Mouse (Mus musculus) myocyte (in vitro differentiated cells): ENCODE measurements around the gene Mtx1. TPM values are rescaled to one million over a fixed set of nuclear protein-coding genes. Genes with fewer than 3 reads are reported as not detected.

Experiments used
- H3K27me3 ChIP-seq: one replicate; pipeline ENCODE4 v1.6.1; 2011; ENCODE audit not compliant: control insufficient read depth, insufficient read depth, insufficient read length
- H3K36me3 ChIP-seq: one replicate; pipeline ENCODE4 v1.6.1; 2011; ENCODE audit not compliant: control insufficient read depth, insufficient read depth
- H3K4me2 ChIP-seq: one replicate; pipeline ENCODE4 v1.6.1; 2011; ENCODE audit warnings: low read depth, control low read depth
- H3K4me3 ChIP-seq: one replicate; pipeline ENCODE4 v1.5.1; 2011; ENCODE audit warnings: mild to moderate bottlenecking, control low read depth, moderate library complexity
- H3K79me2 ChIP-seq: one replicate; pipeline ENCODE4 v1.6.1; 2011; ENCODE audit not compliant: control insufficient read depth, insufficient read depth
- H3ac ChIP-seq: one replicate; pipeline ENCODE4 v1.6.1; 2011; ENCODE audit not compliant: control insufficient read depth, insufficient read length
- E2F4 ChIP-seq: IDR thresholded peaks from one replicate; pipeline ENCODE4 v1.6.1; 2011; ENCODE audit warnings: mild to moderate bottlenecking, control low read depth, moderate library complexity; ENCODE audit not compliant: insufficient read depth
- MAX ChIP-seq: IDR thresholded peaks from one replicate; pipeline ENCODE4 v1.6.1; 2011; ENCODE audit warnings: low read depth, mild to moderate bottlenecking, control low read depth
- MYOD1 ChIP-seq, 3 experiments: IDR thresholded peaks; one replicate each; pipeline ENCODE4 v1.6.1; 2011; ENCODE audit warnings: control low read depth in 2 of 3, low read depth in 2 of 3, mild to moderate bottlenecking in 2 of 3, moderate library complexity in 1 of 3; ENCODE audit not compliant: insufficient read length in 2 of 3, control insufficient read depth in 1 of 3
- MYOG ChIP-seq, 3 experiments: IDR thresholded peaks; one replicate each; pipeline ENCODE4 v1.6.1; 2011; ENCODE audit warnings: control low read depth in 2 of 3, low read depth in 2 of 3, mild to moderate bottlenecking in 2 of 3; ENCODE audit not compliant: insufficient read length in 2 of 3, control insufficient read depth in 1 of 3, insufficient read depth in 1 of 3
- POLR2A ChIP-seq: IDR thresholded peaks from one replicate; pipeline ENCODE4 v1.6.1; 2011; ENCODE audit warnings: low read depth, mild to moderate bottlenecking, control low read depth, moderate library complexity; ENCODE audit not compliant: insufficient read length
- POLR2AphosphoS2 ChIP-seq: IDR thresholded peaks from one replicate; pipeline ENCODE4 v1.6.1; 2011; ENCODE audit warnings: low read depth, control low read depth; ENCODE audit not compliant: insufficient read length
- REST ChIP-seq: IDR thresholded peaks from one replicate; pipeline ENCODE4 v1.6.1; 2011; ENCODE audit warnings: mild to moderate bottlenecking, control low read depth, moderate library complexity; ENCODE audit not compliant: insufficient read depth, insufficient read length
- SRF ChIP-seq: IDR thresholded peaks from one replicate; pipeline ENCODE4 v1.6.1; 2011; ENCODE audit warnings: low read depth; ENCODE audit not compliant: control insufficient read depth, insufficient read length
- TCF12 ChIP-seq: IDR thresholded peaks from one replicate; pipeline ENCODE4 v1.6.1; 2011; ENCODE audit warnings: mild to moderate bottlenecking, control low read depth; ENCODE audit not compliant: poor library complexity, insufficient read depth, severe bottlenecking
- TCF3 ChIP-seq: IDR thresholded peaks from one replicate; pipeline ENCODE4 v1.6.1; 2011; ENCODE audit warnings: low read depth, control low read depth; ENCODE audit not compliant: insufficient read length
- USF1 ChIP-seq: IDR thresholded peaks from one replicate; pipeline ENCODE4 v1.6.1; 2011; ENCODE audit warnings: low read depth, mild to moderate bottlenecking, control low read depth, moderate library complexity
- polyA plus RNA-seq: library from polyadenylated mRNA; unstranded; fragments of >200 nt; fragmentation: generic; extraction: Trizol; gene quantifications from one replicate; pipeline ENCODE4 v1.2.1, GENCODE M21; 2012; ENCODE audit warnings: missing spikeins

The Mtx1 gene
- 114 TPM for polyA plus RNA-seq

DNA sequence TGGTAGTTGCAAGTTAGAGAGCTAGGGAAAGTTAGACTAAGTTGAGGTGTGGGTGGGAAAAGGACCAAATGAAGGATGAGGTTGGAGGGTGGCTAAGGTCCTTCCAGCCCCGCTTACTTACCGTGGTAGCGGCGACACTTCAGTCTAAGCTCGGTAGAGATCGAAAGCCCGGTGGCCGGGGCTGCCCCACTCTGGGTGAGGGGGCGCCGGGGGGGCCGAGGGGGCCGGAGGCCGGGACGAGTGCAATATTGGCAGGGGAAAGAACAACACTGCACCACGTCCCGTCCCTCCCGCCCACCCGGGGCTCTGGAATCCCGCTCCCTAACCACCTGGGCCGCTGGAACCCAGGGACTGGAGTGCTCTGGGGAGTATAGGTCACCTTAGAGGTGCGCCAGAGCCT is at the start of gene Mtx1:
Mtx1 (minus strand) TSS at position 189 of the 400 bp plus-strand sequence.
- H3K27me3 ChIP-seq: no peaks in the 10 kb centered on the region
- no peak for TF ChIP-seq POLR2A
- TF ChIP-seq REST: no peak
- no peak for TF ChIP-seq USF1
- TF ChIP-seq TCF3: no peak
- H3K36me3 ChIP-seq: no peaks in the 10 kb centered on the region
- H3K79me2 ChIP-seq: no peaks in the 10 kb centered on the region
- peak within 1 kb of the TSS; percentile 70 for H3K4me2 ChIP-seq
- no peak within 1 kb of the TSS for H3ac ChIP-seq
- peak within 1 kb of the TSS; percentile 22 for H3K4me3 ChIP-seq

DNA sequence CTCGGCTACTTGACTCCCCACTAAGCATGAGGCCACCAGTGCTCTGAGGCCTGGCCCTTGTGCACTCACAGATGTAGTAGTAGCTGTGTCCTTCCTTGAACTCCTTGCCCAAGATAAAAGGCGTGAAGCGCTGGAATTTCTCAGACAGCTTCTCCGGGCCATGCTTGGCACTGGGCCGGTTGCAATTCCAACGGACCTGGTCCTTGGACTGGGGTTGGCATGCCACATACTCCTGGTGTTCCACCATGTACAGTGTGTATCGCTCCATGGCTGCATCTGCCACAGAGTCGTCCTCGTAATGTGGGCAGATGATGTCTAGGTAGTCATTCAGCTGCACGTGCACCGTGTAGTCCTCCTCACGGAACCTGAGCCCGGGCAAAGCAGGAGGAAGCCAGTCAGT is 49.2 kb upstream of the Mtx1 start:
- Histone ChIP-seq H3ac (no peak overlapping the region), H3K4me2 (no peak overlapping the region)

GRCm38 (mm10) chr3:89271760-89272159 is 44.9 kb upstream of the Mtx1 start:
- H3K36me3 ChIP-seq: peaks cover 6% of the 10 kb centered on the region
- peaks cover 19% of the 10 kb centered on the region for H3K79me2 ChIP-seq
- TF ChIP-seq SRF: no peak
- H3K4me3 ChIP-seq: no peak overlapping the region
- no peak overlapping the region for H3K4me2 ChIP-seq
- no peaks in the 10 kb centered on the region for H3K27me3 ChIP-seq
- no peak overlapping the region for H3ac ChIP-seq

More for the DNA sequence above, 49.2 kb upstream of the Mtx1 start:
- H3K36me3 ChIP-seq: peaks cover 6% of the 10 kb centered on the region
- H3K4me3 ChIP-seq: no peak overlapping the region
- no peaks in the 10 kb centered on the region for H3K27me3 ChIP-seq
- no peaks in the 10 kb centered on the region for H3K79me2 ChIP-seq
- no peak for TF ChIP-seq MYOD1 (IDR thresholded peaks at IDR 0.05; ENCODE audit: control insufficient read depth in 1 of 3, insufficient read length in 2 of 3, low read depth in 2 of 3)
- no peak for TF ChIP-seq TCF3
- no peak for TF ChIP-seq E2F4
- no peak for TF ChIP-seq USF1
- TF ChIP-seq MAX: no peak
- no peak for TF ChIP-seq TCF12
- TF ChIP-seq POLR2A: no peak
- TF ChIP-seq SRF: no peak

DNA sequence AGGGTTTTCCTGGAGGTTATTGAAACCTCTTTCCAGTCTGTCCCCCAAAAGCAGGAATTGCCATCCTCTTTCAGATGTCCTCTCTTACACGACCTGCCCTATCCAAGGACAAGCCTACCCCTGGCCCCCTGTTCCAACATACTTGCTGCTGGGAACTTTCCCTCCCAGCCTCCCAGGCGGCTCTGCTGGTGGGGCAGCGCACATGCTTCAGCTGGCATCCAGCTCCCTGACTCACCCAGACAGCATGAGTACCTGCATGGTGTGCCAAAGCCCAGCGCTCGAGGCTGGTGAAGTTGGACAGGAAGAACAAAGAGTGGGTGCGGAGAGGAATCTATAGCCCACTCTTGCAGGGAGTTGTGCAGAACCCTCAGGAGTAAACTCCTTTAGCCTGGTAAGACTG is 44.0 kb upstream of the Mtx1 start:
- H3K27me3 ChIP-seq: no peaks in the 10 kb centered on the region
- H3K36me3 ChIP-seq: peaks cover 6% of the 10 kb centered on the region
- TF ChIP-seq USF1: no peak
- peak in 2 of 3 experiments; percentile 2 to 35 for TF ChIP-seq MYOD1 (IDR thresholded peaks at IDR 0.05; ENCODE audit: control insufficient read depth in 1 of 3, insufficient read length in 2 of 3, low read depth in 2 of 3)
- TF ChIP-seq E2F4: no peak
- no peak for TF ChIP-seq POLR2AphosphoS2
- no peak for TF ChIP-seq POLR2A
- TF ChIP-seq SRF: no peak
- TF ChIP-seq MYOG (IDR thresholded peaks at IDR 0.05; ENCODE audit: control insufficient read depth in 1 of 3, insufficient read depth in 1 of 3, insufficient read length in 2 of 3, low read depth in 2 of 3): peak in 1 of 3 experiments; percentile 32
- no peak for TF ChIP-seq TCF12
- no peak for TF ChIP-seq TCF3
- no peak for TF ChIP-seq MAX
- H3K4me3 ChIP-seq: peak overlapping the region; percentile 55
- peaks cover 19% of the 10 kb centered on the region for H3K79me2 ChIP-seq
- H3K4me2 ChIP-seq: peak overlapping the region; percentile 96
- peak overlapping the region; percentile 15 for H3ac ChIP-seq

- Histone ChIP-seq H3K4me2 (peak within 1 kb of the TSS; percentile 96), H3K36me3 (peaks cover 5% of the 10 kb centered on the region), H3K27me3 (no peaks in the 10 kb centered on the region), H3ac (peak within 1 kb of the TSS; percentile 15), H3K4me3 (peak within 1 kb of the TSS; percentile 55), H3K79me2 (peaks cover 19% of the 10 kb centered on the region)
- TF ChIP-seq POLR2A (peak; percentile 81), MYOD1 (IDR thresholded peaks at IDR 0.05; ENCODE audit: control insufficient read depth in 1 of 3, insufficient read length in 2 of 3, low read depth in 2 of 3) (no peak), USF1 (no peak), POLR2AphosphoS2 (peak; percentile 86), MYOG (IDR thresholded peaks at IDR 0.05; ENCODE audit: control insufficient read depth in 1 of 3, insufficient read depth in 1 of 3, insufficient read length in 2 of 3, low read depth in 2 of 3) (peak in 1 of 3 experiments; percentile 7)
Observed at GRCm38 (mm10) chr3:89270051-89270755, 43.3 kb upstream of the Mtx1 start, which contains the start of gene Slc50a1. TSS of gene Slc50a1 (minus strand) at chr3:89270570.
